Mouse (Mus musculus) brain, embryonic 14.5 days (tissue): ENCODE data around the gene Tjp1. TPM values are rescaled to one million over a fixed set of nuclear protein-coding genes. Genes with fewer than 3 reads are reported as not detected.
A peak's percentile ranks its signal among the peaks of the same experiment; 100 is the strongest.

Experiments
- DNase-seq: peaks from one replicate; pipeline ENCODE4 v3.0.0-alpha.2; 2011; ENCODE audit warnings: low read depth
- CTCF ChIP-seq: fragments of 200-500 bp; IDR thresholded peaks from 2 replicates; pipeline ENCODE4 v1.5.1; 2012; ENCODE audit warnings: inconsistent platforms, mild to moderate bottlenecking, moderate library complexity, borderline replicate concordance; ENCODE audit not compliant: insufficient read depth, insufficient read length; ENCODE audit errors: extremely low read depth
- POLR2A ChIP-seq: fragments of 200-500 bp; IDR thresholded peaks from 2 replicates; pipeline ENCODE4 v1.6.1; 2012; ENCODE audit warnings: mild to moderate bottlenecking, inconsistent platforms, borderline replicate concordance; ENCODE audit not compliant: poor library complexity, insufficient read depth, insufficient read length, severe bottlenecking; ENCODE audit errors: extremely low read depth
- polyA plus RNA-seq: library from polyadenylated mRNA; depleted of rRNA; stranded (reverse); fragments of >200 nt; gene quantifications from 2 replicates; pipeline ENCODE4 v1.2.3, GENCODE M21; 2012

Tjp1 gene
- polyA plus RNA-seq, 1 experiment = 44.8 TPM

GRCm38 (mm10) chr7:65367386-65368245, 160.0 kb downstream of the Tjp1 start:
- TF ChIP-seq CTCF (no peak), POLR2A (no peak)
- no peak for DNase-seq

GRCm38 (mm10) chr7:65366153-65366552, 161.4 kb downstream of the Tjp1 start:
- DNase-seq = peak; percentile 62
- TF ChIP-seq CTCF = no peak
- no peak for TF ChIP-seq POLR2A

GRCm38 (mm10) chr7:65365560-65365959, 162.0 kb downstream of the Tjp1 start:
- TF ChIP-seq CTCF (no peak), POLR2A (no peak)

DNA sequence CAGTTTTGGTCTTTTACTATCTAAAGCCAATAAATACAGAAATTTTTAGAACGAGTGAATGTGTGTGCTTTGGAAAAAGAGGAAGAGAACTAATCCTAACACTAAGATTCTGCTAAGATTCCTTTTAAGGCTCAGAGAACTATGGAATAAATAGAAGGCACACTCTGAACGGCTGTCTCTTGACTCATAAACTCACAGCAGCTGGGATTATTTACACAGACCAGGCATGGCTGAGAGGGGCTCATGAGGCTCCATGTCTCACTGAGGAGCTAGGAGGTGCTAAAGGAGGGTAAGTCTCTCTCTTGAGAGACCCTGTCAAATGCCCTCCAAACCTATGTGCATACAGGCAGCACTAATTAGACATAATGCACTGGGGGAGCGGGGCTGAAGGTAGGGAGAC, 167.3 kb downstream of the Tjp1 start:
- TF ChIP-seq POLR2A (no peak), CTCF (no peak)
- DNase-seq = no peak

More at GRCm38 (mm10) chr7:65365560-65365959, 162.0 kb downstream of the Tjp1 start:
- no peak for DNase-seq

DNA sequence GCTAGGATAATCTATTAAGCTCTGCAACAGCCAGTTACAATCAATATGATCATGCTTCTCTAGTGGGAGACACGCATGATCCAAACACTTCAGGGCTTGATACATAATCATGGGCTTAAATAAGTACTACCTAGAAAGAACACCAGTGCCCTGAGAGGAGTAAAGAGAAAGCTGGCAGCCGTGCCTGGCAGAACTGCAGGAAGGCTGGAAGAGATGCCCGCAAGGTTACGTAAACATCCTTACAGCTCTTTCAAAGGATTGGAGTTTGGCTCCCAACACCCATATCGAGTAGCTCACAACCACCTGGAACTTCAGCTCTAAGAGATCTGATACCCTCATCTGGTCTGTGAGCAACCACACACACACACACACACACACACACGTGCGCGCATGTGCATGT, 167.8 kb downstream of the Tjp1 start:
- DNase-seq = no peak
- no peak for TF ChIP-seq CTCF
- TF ChIP-seq POLR2A = no peak

DNA sequence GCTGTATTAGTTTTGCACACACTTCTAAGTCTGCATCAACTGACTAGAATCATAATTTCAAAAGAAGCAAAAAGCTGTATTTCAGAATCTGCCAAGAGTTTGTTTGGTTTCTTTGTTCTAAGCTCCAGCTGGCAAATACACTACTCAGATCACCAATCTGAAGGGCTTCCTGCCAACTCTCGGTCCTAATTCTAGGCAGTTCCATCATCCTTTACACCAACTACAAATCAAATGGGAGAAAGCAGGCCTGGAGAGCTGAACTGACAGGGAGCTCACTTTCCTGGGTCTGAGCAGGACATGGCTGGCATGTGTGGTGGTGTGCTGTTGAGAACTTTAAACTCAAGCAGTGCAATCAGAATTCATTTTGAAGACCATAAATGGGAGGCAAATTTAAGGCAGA, 170.0 kb downstream of the Tjp1 start:
- DNase-seq = peak; percentile 90
- no peak for TF ChIP-seq CTCF
- no peak for TF ChIP-seq POLR2A

DNA sequence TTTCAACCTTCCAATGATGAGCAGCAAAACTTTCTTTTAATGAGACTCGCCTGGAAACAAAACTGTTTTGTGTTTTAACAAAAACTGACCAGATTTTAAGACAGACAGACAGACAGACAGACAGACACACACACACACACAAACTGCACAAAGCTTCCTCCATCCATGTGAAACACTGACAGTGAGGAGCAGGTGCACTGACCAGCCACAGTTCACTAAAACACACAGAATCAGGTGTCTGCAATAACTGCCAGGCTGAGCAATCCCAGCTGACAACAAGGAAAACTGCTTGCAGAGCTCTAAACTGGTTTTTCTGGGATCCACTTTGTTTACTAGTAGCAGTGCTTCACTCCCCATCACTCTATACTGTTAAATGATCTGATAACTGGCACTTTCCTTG, 171.4 kb downstream of the Tjp1 start:
- DNase-seq = peak; percentile 31
- TF ChIP-seq POLR2A (no peak), CTCF (no peak)

DNA sequence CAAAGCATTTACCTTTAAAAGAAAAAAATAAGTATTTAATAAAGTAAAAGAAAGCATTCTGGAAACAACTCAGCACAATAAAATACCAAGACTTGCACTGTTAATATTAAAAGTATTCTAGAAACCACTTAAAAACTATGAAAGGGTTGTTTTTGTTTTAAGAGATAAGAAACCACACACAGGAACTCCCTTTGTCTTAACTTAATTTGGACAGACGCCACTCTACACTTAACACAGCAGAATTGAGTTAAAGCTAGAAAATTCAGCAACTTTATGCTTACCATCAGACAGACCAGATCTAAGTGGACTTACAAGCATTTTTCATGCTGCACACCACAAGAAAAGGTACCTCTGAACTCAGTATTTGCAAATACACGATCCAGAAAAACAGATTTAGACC, 172.7 kb downstream of the Tjp1 start:
- no peak for DNase-seq
- TF ChIP-seq CTCF (no peak), POLR2A (no peak)

GRCm38 (mm10) chr7:65350348-65351079, 177.1 kb downstream of the Tjp1 start:
- no peak for DNase-seq
- no peak for TF ChIP-seq POLR2A
- TF ChIP-seq CTCF = no peak

DNA sequence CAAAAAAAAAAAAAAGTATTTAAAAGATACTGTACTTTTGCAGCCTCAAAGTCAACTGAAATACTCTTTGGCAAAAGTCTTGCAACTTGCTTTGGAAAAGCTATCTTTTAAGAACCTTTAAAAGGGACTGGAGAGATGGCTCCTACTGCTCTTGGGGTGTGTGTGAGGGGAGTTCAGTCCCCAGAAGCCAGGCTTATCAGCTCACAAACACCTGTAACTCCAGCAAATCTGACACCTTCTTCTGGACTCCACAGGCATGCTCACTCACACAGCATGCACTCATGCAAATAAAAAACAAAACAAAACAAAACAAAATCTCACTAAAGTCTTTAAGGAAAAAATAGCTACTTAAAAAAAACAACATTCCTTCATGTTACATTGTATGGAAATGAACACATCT, 179.0 kb downstream of the Tjp1 start:
- TF ChIP-seq CTCF (no peak), POLR2A (no peak)
- DNase-seq = no peak

GRCm38 (mm10) chr7:65345314-65345713, 182.3 kb downstream of the Tjp1 start:
- no peak for DNase-seq
- TF ChIP-seq POLR2A (no peak), CTCF (no peak)
